Mouse (Mus musculus): ENCODE results near the gene Zfp85. TPM values are rescaled to one million over a fixed set of nuclear protein-coding genes. Genes with fewer than 3 reads are reported as not detected.
A peak's percentile ranks its signal among the peaks of the same experiment; 100 is the strongest.
"Not testable (repeated sequence)": the region's sequence is repeated elsewhere in the genome, so short reads cannot be mapped to it uniquely, and the experiment has no call there.

The Zfp85 gene
- 9.8 and 11.8 TPM in 2 replicates for polyA plus RNA-seq (2014; fragmentation: Nextera tagmentation; extraction: Ambion mirVana)

- Histone ChIP-seq H3K27ac (ENCODE audit: low read depth, low read length) (no peak within 1 kb of the TSS), H3K4me1 (ENCODE audit: control insufficient read depth, insufficient read depth, low read length) (no peaks in the 10 kb centered on the region), H3K27me3 (replicated peaks; ENCODE audit: control insufficient read depth, insufficient read depth, low read length) (no peaks in the 10 kb centered on the region), H3K9me3 (replicated peaks; ENCODE audit: control insufficient read depth, low read length) (no peaks in the 10 kb centered on the region), H3K36me3 (ENCODE audit: control insufficient read depth, insufficient read depth, low read length) (0 out of 2 replicates have a peak, but pooled peaks cover 2% of the 10 kb centered on the region), H3K4me3 (ENCODE audit: low read depth, low read length) (peak within 1 kb of the TSS; percentile 62), H3K4me2 (ENCODE audit: low read length) (peak within 1 kb of the TSS; percentile 60), H3K9ac (ENCODE audit: low read length) (peak within 1 kb of the TSS; percentile 69)
- DNase-seq (ENCODE audit: low spot score) (peak; percentile 89), ATAC-seq (peak; percentile 97)
- 6% methylated on average over 24 of the region's 24 CpGs for WGBS
These were observed at the start of gene Zfp85 for GRCm38 (mm10) chr13:67754333-67755306. TSS of gene Zfp85 (minus strand) at chr13:67755228.

DNA sequence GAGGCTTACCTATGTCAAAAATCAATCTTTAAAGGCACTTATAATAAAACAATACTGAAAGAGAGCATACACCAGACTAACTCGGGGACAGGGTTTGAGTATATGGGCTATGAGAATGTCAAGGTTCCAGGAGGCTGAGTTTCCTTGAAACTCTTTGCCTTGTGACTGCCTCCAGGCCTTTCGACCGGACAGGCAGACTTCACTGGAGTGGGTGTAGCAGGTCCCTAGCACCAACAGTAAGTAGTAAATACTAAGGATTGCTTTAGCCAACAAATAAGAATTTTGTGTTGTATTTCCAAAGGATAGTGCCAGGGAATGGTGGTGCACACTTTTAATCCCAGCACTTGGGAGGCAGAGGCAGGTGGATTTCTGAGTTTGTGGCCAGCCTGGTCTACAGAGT lies 44.1 kb upstream of the Zfp85 start:
- WGBS: 64% methylated on average over 3 of the region's 3 CpGs
- H3K9ac ChIP-seq (ENCODE audit: low read length); H3K27me3 ChIP-seq (replicated peaks; ENCODE audit: control insufficient read depth, insufficient read depth, low read length); H3K9me3 ChIP-seq (replicated peaks; ENCODE audit: control insufficient read depth, low read length); H3K27ac ChIP-seq (ENCODE audit: low read depth, low read length); H3K4me2 ChIP-seq (ENCODE audit: low read length); ATAC-seq; H3K4me3 ChIP-seq (ENCODE audit: low read depth, low read length); H3K4me1 ChIP-seq (ENCODE audit: control insufficient read depth, insufficient read depth, low read length); DNase-seq (ENCODE audit: low spot score); H3K36me3 ChIP-seq (ENCODE audit: control insufficient read depth, insufficient read depth, low read length): not testable (repeated sequence)

GRCm38 (mm10) chr13:67798618-67799017 lies 43.6 kb upstream of the Zfp85 start:
- Histone ChIP-seq H3K9me3 (replicated peaks; ENCODE audit: control insufficient read depth, low read length) (no peaks in the 10 kb centered on the region), H3K4me2 (ENCODE audit: low read length) (no peak overlapping the region), H3K27ac (ENCODE audit: low read depth, low read length) (no peak overlapping the region), H3K36me3 (ENCODE audit: control insufficient read depth, insufficient read depth, low read length) (no peaks in the 10 kb centered on the region), H3K9ac (ENCODE audit: low read length) (no peak overlapping the region), H3K4me3 (ENCODE audit: low read depth, low read length) (no peak overlapping the region), H3K27me3 (replicated peaks; ENCODE audit: control insufficient read depth, insufficient read depth, low read length) (no peaks in the 10 kb centered on the region), H3K4me1 (ENCODE audit: control insufficient read depth, insufficient read depth, low read length) (no peaks in the 10 kb centered on the region)
- WGBS: 31% methylated on average over 3 of the region's 3 CpGs
- DNase-seq (ENCODE audit: low spot score) (no peak), ATAC-seq (no peak)

- H3K9me3 ChIP-seq (replicated peaks; ENCODE audit: control insufficient read depth, low read length): no peaks in the 10 kb centered on the region
- DNase-seq (ENCODE audit: low spot score) (no peak), ATAC-seq (no peak)
- no peak overlapping the region for H3K4me3 ChIP-seq (ENCODE audit: low read depth, low read length)
- H3K27ac ChIP-seq (ENCODE audit: low read depth, low read length): no peak overlapping the region
- H3K4me1 ChIP-seq (ENCODE audit: control insufficient read depth, insufficient read depth, low read length): no peaks in the 10 kb centered on the region
- no peaks in the 10 kb centered on the region for H3K27me3 ChIP-seq (replicated peaks; ENCODE audit: control insufficient read depth, insufficient read depth, low read length)
- 91% methylated on average over 10 of the region's 10 CpGs for WGBS
- no peaks in the 10 kb centered on the region for H3K36me3 ChIP-seq (ENCODE audit: control insufficient read depth, insufficient read depth, low read length)
- no peak overlapping the region for H3K4me2 ChIP-seq (ENCODE audit: low read length)
- H3K9ac ChIP-seq (ENCODE audit: low read length): no peak overlapping the region
These were observed 37.0 kb upstream of the Zfp85 start for GRCm38 (mm10) chr13:67791921-67792455.

DNA sequence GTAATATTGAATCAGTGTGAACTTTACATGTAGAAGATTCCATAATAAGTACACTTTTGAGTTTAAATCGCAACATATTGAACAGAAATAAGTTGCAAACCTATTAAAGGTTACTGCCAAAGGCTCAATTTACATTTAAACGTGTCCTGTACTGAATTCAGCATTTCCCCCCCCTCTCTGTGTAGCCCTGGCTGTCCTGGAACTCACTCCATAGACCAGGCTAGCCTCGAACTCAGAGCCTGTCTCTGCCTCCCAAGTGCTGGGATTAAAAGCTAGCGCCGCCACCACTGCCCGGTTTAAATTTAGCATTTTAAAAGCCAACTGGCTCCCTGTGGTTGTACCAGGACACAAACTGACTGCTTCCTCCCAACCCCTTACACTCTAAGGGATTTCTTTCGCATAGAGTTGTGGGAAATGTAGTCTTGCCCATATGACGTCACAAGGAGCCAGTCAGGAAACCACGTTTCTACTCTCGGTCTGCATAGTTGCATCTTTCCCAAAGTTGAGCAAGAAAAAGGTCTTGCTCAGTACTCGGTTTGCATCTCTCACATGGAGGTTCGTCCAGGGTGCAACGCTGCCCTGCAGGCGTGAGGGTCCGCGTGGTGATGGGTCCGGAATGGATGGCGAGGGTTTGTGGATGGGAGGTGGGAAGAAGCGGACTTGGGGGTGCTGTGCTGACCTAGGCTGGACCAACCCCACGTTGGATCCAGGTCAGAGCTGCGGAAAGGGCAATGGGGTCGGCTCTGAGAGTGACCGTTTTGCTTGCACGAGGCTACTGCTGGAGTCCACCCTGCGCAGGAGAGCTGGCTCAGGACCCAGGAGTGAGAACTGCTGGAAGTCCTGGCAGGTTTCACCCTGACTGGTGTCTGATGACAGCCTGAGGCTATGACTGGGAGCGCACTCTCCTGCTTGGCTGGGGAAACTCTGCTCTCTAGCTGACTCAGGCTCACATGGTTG lies 24.5 kb upstream of the Zfp85 start, which contains the start of gene Zfp493:
TSS of gene Zfp493 (plus strand) at position 429 of the 957 bp plus-strand sequence.
- no peaks in the 10 kb centered on the region for H3K36me3 ChIP-seq (ENCODE audit: control insufficient read depth, insufficient read depth, low read length)
- peak within 1 kb of the TSS; percentile 72 for H3K9ac ChIP-seq (ENCODE audit: low read length)
- peak within 1 kb of the TSS; percentile 74 for H3K4me2 ChIP-seq (ENCODE audit: low read length)
- 8% methylated on average over 26 of the region's 26 CpGs for WGBS
- peak within 1 kb of the TSS; percentile 49 for H3K4me3 ChIP-seq (ENCODE audit: low read depth, low read length)
- no peak within 1 kb of the TSS for H3K27ac ChIP-seq (ENCODE audit: low read depth, low read length)
- DNase-seq (ENCODE audit: low spot score) (peak; percentile 95), ATAC-seq (peak; percentile 98)
- H3K27me3 ChIP-seq (replicated peaks; ENCODE audit: control insufficient read depth, insufficient read depth, low read length): no peaks in the 10 kb centered on the region
- no peaks in the 10 kb centered on the region for H3K4me1 ChIP-seq (ENCODE audit: control insufficient read depth, insufficient read depth, low read length)
- H3K9me3 ChIP-seq (replicated peaks; ENCODE audit: control insufficient read depth, low read length): no peaks in the 10 kb centered on the region

- Histone ChIP-seq H3K27ac (ENCODE audit: low read depth, low read length) (no peak overlapping the region), H3K4me1 (ENCODE audit: control insufficient read depth, insufficient read depth, low read length) (no peaks in the 10 kb centered on the region), H3K4me3 (ENCODE audit: low read depth, low read length) (no peak overlapping the region), H3K27me3 (replicated peaks; ENCODE audit: control insufficient read depth, insufficient read depth, low read length) (no peaks in the 10 kb centered on the region), H3K4me2 (ENCODE audit: low read length) (no peak overlapping the region), H3K9me3 (replicated peaks; ENCODE audit: control insufficient read depth, low read length) (no peaks in the 10 kb centered on the region), H3K36me3 (ENCODE audit: control insufficient read depth, insufficient read depth, low read length) (no peaks in the 10 kb centered on the region), H3K9ac (ENCODE audit: low read length) (no peak overlapping the region)
- DNase-seq (ENCODE audit: low spot score) (no peak), ATAC-seq (no peak)
- 77% methylated on average over 2 of the region's 2 CpGs for WGBS
These were observed 8.2 kb upstream of the Zfp85 start for GRCm38 (mm10) chr13:67763031-67763768.

GRCm38 (mm10) chr13:67759966-67760365 lies 4.9 kb upstream of the Zfp85 start:
- 88% methylated on average over 1 of the region's 1 CpGs for WGBS
- no peak overlapping the region for H3K9ac ChIP-seq (ENCODE audit: low read length)
- no peak overlapping the region for H3K4me2 ChIP-seq (ENCODE audit: low read length)
- H3K27ac ChIP-seq (ENCODE audit: low read depth, low read length): no peak overlapping the region
- no peaks in the 10 kb centered on the region for H3K36me3 ChIP-seq (ENCODE audit: control insufficient read depth, insufficient read depth, low read length)
- ATAC-seq (no peak), DNase-seq (ENCODE audit: low spot score) (no peak)
- H3K4me3 ChIP-seq (ENCODE audit: low read depth, low read length): no peak overlapping the region
- no peaks in the 10 kb centered on the region for H3K27me3 ChIP-seq (replicated peaks; ENCODE audit: control insufficient read depth, insufficient read depth, low read length)
- no peaks in the 10 kb centered on the region for H3K9me3 ChIP-seq (replicated peaks; ENCODE audit: control insufficient read depth, low read length)
- H3K4me1 ChIP-seq (ENCODE audit: control insufficient read depth, insufficient read depth, low read length): no peaks in the 10 kb centered on the region

- Histone ChIP-seq H3K27me3 (replicated peaks; ENCODE audit: control insufficient read depth, insufficient read depth, low read length) (no peaks in the 10 kb centered on the region), H3K4me3 (ENCODE audit: low read depth, low read length) (no peak overlapping the region), H3K4me2 (ENCODE audit: low read length) (no peak overlapping the region), H3K4me1 (ENCODE audit: control insufficient read depth, insufficient read depth, low read length) (no peaks in the 10 kb centered on the region), H3K9me3 (replicated peaks; ENCODE audit: control insufficient read depth, low read length) (no peaks in the 10 kb centered on the region), H3K9ac (ENCODE audit: low read length) (no peak overlapping the region), H3K27ac (ENCODE audit: low read depth, low read length) (no peak overlapping the region), H3K36me3 (ENCODE audit: control insufficient read depth, insufficient read depth, low read length) (no peaks in the 10 kb centered on the region)
- WGBS: 80% methylated on average over 6 of the region's 6 CpGs
- DNase-seq (ENCODE audit: low spot score) (no peak), ATAC-seq (no peak)
These were observed 733 bp upstream of the Zfp85 start for GRCm38 (mm10) chr13:67755761-67756160.

Data from forebrain, embryonic 14.5 days (tissue).